Mouse (Mus musculus): ENCODE data around the gene Jmjd1c. TPM values are rescaled to one million over a fixed set of nuclear protein-coding genes. Genes with fewer than 3 reads are reported as not detected.
A peak's percentile ranks its signal among the peaks of the same experiment; 100 is the strongest.

Jmjd1c gene
- total RNA-seq, 1 experiment from 2014 or later = 167 TPM

- no peak for ATAC-seq (replicated peaks in 1 of 2; ENCODE audit: insufficient read depth in 1 of 2, low FRiP score in 2 of 2, low TSS enrichment in 1 of 2, low read depth in 1 of 2, poor library complexity in 2 of 2, severe bottlenecking in 2 of 2)
These were observed 97.2 kb downstream of the Jmjd1c start for GRCm38 (mm10) chr10:67193003-67193652.

- no peak for ATAC-seq (replicated peaks in 1 of 2; ENCODE audit: insufficient read depth in 1 of 2, low FRiP score in 2 of 2, low TSS enrichment in 1 of 2, low read depth in 1 of 2, poor library complexity in 2 of 2, severe bottlenecking in 2 of 2)
These were observed 98.1 kb downstream of the Jmjd1c start for GRCm38 (mm10) chr10:67194046-67194445.

- no peak for ATAC-seq (replicated peaks in 1 of 2; ENCODE audit: insufficient read depth in 1 of 2, low FRiP score in 2 of 2, low TSS enrichment in 1 of 2, low read depth in 1 of 2, poor library complexity in 2 of 2, severe bottlenecking in 2 of 2)
These were observed 99.7 kb downstream of the Jmjd1c start for GRCm38 (mm10) chr10:67195671-67196070.

GRCm38 (mm10) chr10:67197186-67197585 lies 101.3 kb downstream of the Jmjd1c start:
- ATAC-seq (replicated peaks in 1 of 2; ENCODE audit: insufficient read depth in 1 of 2, low FRiP score in 2 of 2, low TSS enrichment in 1 of 2, low read depth in 1 of 2, poor library complexity in 2 of 2, severe bottlenecking in 2 of 2) = no peak

GRCm38 (mm10) chr10:67197829-67198228 lies 101.9 kb downstream of the Jmjd1c start:
- no peak for ATAC-seq (replicated peaks in 1 of 2; ENCODE audit: insufficient read depth in 1 of 2, low FRiP score in 2 of 2, low TSS enrichment in 1 of 2, low read depth in 1 of 2, poor library complexity in 2 of 2, severe bottlenecking in 2 of 2)

- no peak for ATAC-seq (replicated peaks in 1 of 2; ENCODE audit: insufficient read depth in 1 of 2, low FRiP score in 2 of 2, low TSS enrichment in 1 of 2, low read depth in 1 of 2, poor library complexity in 2 of 2, severe bottlenecking in 2 of 2)
These were observed 105.8 kb downstream of the Jmjd1c start for GRCm38 (mm10) chr10:67201769-67202168.

GRCm38 (mm10) chr10:67202470-67202869 lies 106.5 kb downstream of the Jmjd1c start:
- peak; percentile 28 to 56; a peak in 3 of 4 replicates for ATAC-seq (replicated peaks in 1 of 2; ENCODE audit: insufficient read depth in 1 of 2, low FRiP score in 2 of 2, low TSS enrichment in 1 of 2, low read depth in 1 of 2, poor library complexity in 2 of 2, severe bottlenecking in 2 of 2)

- ATAC-seq (replicated peaks in 1 of 2; ENCODE audit: insufficient read depth in 1 of 2, low FRiP score in 2 of 2, low TSS enrichment in 1 of 2, low read depth in 1 of 2, poor library complexity in 2 of 2, severe bottlenecking in 2 of 2) = peak; percentile 60 to 71
These were observed 108.9 kb downstream of the Jmjd1c start for GRCm38 (mm10) chr10:67204652-67205407.

- ATAC-seq (replicated peaks in 1 of 2; ENCODE audit: insufficient read depth in 1 of 2, low FRiP score in 2 of 2, low TSS enrichment in 1 of 2, low read depth in 1 of 2, poor library complexity in 2 of 2, severe bottlenecking in 2 of 2) = no peak
These were observed 112.0 kb downstream of the Jmjd1c start for GRCm38 (mm10) chr10:67207931-67208330.

- peak; percentile 62 for ATAC-seq (replicated peaks in 1 of 2; ENCODE audit: insufficient read depth in 1 of 2, low FRiP score in 2 of 2, low TSS enrichment in 1 of 2, low read depth in 1 of 2, poor library complexity in 2 of 2, severe bottlenecking in 2 of 2)
These were observed 114.2 kb downstream of the Jmjd1c start for GRCm38 (mm10) chr10:67209916-67210675.

GRCm38 (mm10) chr10:67212031-67212430 lies 116.1 kb downstream of the Jmjd1c start:
- ATAC-seq (replicated peaks in 1 of 2; ENCODE audit: insufficient read depth in 1 of 2, low FRiP score in 2 of 2, low TSS enrichment in 1 of 2, low read depth in 1 of 2, poor library complexity in 2 of 2, severe bottlenecking in 2 of 2) = no peak

GRCm38 (mm10) chr10:67213720-67214119 lies 117.8 kb downstream of the Jmjd1c start:
- ATAC-seq (replicated peaks in 1 of 2; ENCODE audit: insufficient read depth in 1 of 2, low FRiP score in 2 of 2, low TSS enrichment in 1 of 2, low read depth in 1 of 2, poor library complexity in 2 of 2, severe bottlenecking in 2 of 2) = no peak

- no peak for ATAC-seq (replicated peaks in 1 of 2; ENCODE audit: insufficient read depth in 1 of 2, low FRiP score in 2 of 2, low TSS enrichment in 1 of 2, low read depth in 1 of 2, poor library complexity in 2 of 2, severe bottlenecking in 2 of 2)
These were observed 119.2 kb downstream of the Jmjd1c start for GRCm38 (mm10) chr10:67215133-67215532.

GRCm38 (mm10) chr10:67216872-67217271 lies 120.9 kb downstream of the Jmjd1c start:
- no peak for ATAC-seq (replicated peaks in 1 of 2; ENCODE audit: insufficient read depth in 1 of 2, low FRiP score in 2 of 2, low TSS enrichment in 1 of 2, low read depth in 1 of 2, poor library complexity in 2 of 2, severe bottlenecking in 2 of 2)

- no peak for ATAC-seq (replicated peaks in 1 of 2; ENCODE audit: insufficient read depth in 1 of 2, low FRiP score in 2 of 2, low TSS enrichment in 1 of 2, low read depth in 1 of 2, poor library complexity in 2 of 2, severe bottlenecking in 2 of 2)
These were observed 123.1 kb downstream of the Jmjd1c start for GRCm38 (mm10) chr10:67218873-67219565.

- ATAC-seq (replicated peaks in 1 of 2; ENCODE audit: insufficient read depth in 1 of 2, low FRiP score in 2 of 2, low TSS enrichment in 1 of 2, low read depth in 1 of 2, poor library complexity in 2 of 2, severe bottlenecking in 2 of 2) = no peak
These were observed 124.3 kb downstream of the Jmjd1c start for GRCm38 (mm10) chr10:67220251-67220650.

GRCm38 (mm10) chr10:67221284-67221683 lies 125.4 kb downstream of the Jmjd1c start:
- no peak for ATAC-seq (replicated peaks in 1 of 2; ENCODE audit: insufficient read depth in 1 of 2, low FRiP score in 2 of 2, low TSS enrichment in 1 of 2, low read depth in 1 of 2, poor library complexity in 2 of 2, severe bottlenecking in 2 of 2)

Measured in hematopoietic stem cell, adult 5-6 weeks (primary cell).